Mouse (Mus musculus) C2C12 (cell line): ENCODE measurements at regions not wholly inside any gene's neighbourhood (a gene's known extent, or its start where the extent isn't known, plus 50 kb on each side); places are given as distances from the start of the nearest gene placed in this dataset.

Source experiments
- CTCF ChIP-seq: IDR thresholded peaks from one replicate; pipeline ENCODE4 v1.5.1; 2011; ENCODE audit not compliant: control insufficient read depth, insufficient read depth, insufficient read length
- MAX ChIP-seq: IDR thresholded peaks from one replicate; pipeline ENCODE4 v1.6.1; 2011; ENCODE audit warnings: mild to moderate bottlenecking, control low read depth
- USF1 ChIP-seq: IDR thresholded peaks from one replicate; pipeline ENCODE4 v1.6.1; 2011; ENCODE audit warnings: low read depth, mild to moderate bottlenecking, control low read depth, moderate library complexity

- TF ChIP-seq USF1 (no peak), CTCF (no peak), MAX (no peak)
Observed at GRCm38 (mm10) chr2:137706528-137706988, 549.8 kb upstream of the Btbd3 start.
